Mouse (Mus musculus) heart, postnatal 0 days (tissue): ENCODE data around the gene Gm45837.

Experiments
- CTCF ChIP-seq: IDR thresholded peaks from 2 replicates; pipeline ENCODE4 v1.5.1; 2016; ENCODE audit warnings: antibody characterized with exemption, control low read depth, low read depth
- EP300 ChIP-seq: IDR thresholded peaks from 2 replicates; pipeline ENCODE4 v1.6.1; 2016; ENCODE audit warnings: antibody characterized with exemption, low read depth

DNA sequence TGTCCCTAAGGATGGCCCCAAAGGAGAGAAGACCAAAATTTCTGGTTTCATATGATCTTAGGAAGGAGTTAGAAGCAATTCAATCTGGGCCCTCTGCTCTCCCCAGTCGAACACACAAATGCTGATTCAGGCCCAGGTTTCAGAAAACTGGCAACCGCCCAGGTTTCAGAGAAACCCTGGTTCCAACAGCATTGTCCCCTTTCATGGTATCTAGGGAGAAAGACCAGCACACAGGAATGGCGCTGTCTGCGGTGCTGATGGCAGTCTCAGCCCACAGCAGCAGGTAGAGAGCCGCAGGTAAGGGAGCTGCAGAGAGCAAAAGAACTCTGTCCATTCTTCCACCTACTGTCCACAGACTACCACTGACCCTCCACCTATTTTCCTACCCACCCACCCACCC is 66.5 kb downstream of the Gm45837 start:
- TF ChIP-seq EP300 (no peak), CTCF (no peak)
